Mouse (Mus musculus) embryonic fibroblast, embryonic 13.5 days (primary cell): Measurements from ENCODE around the gene Snrnp25.

Experiments
- CTCF ChIP-seq: IDR thresholded peaks from 2 replicates; pipeline ENCODE4 v1.5.1; 2011; ENCODE audit warnings: mild to moderate bottlenecking, control low read depth, low read length, moderate library complexity, borderline replicate concordance; ENCODE audit not compliant: insufficient read depth
- POLR2A ChIP-seq: IDR thresholded peaks from 2 replicates; pipeline ENCODE4 v1.6.1; 2011; ENCODE audit warnings: low read depth, mild to moderate bottlenecking, control low read depth, low read length, moderate library complexity

DNA sequence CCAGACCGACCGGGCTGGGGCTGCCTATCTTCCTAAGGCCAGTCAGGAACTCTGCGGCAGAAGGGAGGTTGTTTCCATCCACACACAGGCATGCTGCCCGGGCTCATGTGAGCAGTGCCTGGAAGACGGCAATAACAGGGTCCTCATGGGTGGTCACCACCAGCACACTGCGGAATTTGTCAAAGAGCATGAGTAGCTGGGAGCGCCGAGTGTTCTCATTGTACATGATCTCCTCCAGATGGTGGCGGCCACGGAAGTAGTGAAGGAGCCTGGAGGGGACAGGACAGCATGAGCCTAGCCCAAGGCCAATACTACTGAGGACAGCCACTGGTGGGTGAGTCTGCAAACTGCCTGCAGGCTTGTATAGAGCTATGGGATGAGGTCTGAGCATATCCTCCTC, 27.6 kb downstream of the Snrnp25 start:
- TF ChIP-seq CTCF (no peak), POLR2A (no peak)
